Mouse (Mus musculus) limb, embryonic 11.5 days (tissue): Measurements from ENCODE around the gene Lrrc23. TPM values are rescaled to one million over a fixed set of nuclear protein-coding genes. Genes with fewer than 3 reads are reported as not detected.

Experiments
- ATAC-seq: fragments of 200-750 bp; cut with Nextera tagmentation; 2 replicates; pipeline ENCODE4 v1.8.0; 2017; ENCODE audit warnings: low read depth; ENCODE audit not compliant: insufficient number of reproducible peaks, low FRiP score, low TSS enrichment
- DNase-seq: peaks from one replicate; pipeline ENCODE4 v3.0.0-alpha.2; 2015; ENCODE audit warnings: low spot score
- H3K27ac ChIP-seq: fragments of 300-500 bp; sonication (generic); replicated peaks from 2 replicates; pipeline ENCODE4 v1.5.1; 2014; ENCODE audit warnings: low read depth, mild to moderate bottlenecking, low read length
- H3K27me3 ChIP-seq: fragments of 300-500 bp; sonication (generic); 2 replicates; pipeline ENCODE4 v1.6.1; 2014; ENCODE audit warnings: mild to moderate bottlenecking, low read length, mixed read lengths; ENCODE audit not compliant: control insufficient read depth, insufficient read depth
- H3K36me3 ChIP-seq: fragments of 300-500 bp; sonication (generic); 2 replicates; pipeline ENCODE4 v1.6.1; 2014; ENCODE audit warnings: mild to moderate bottlenecking, low read length, moderate library complexity, mixed read lengths; ENCODE audit not compliant: control insufficient read depth, insufficient read depth
- H3K4me1 ChIP-seq: fragments of 300-500 bp; sonication (generic); 2 replicates; pipeline ENCODE4 v1.6.1; 2014; ENCODE audit warnings: low read length, mixed read lengths; ENCODE audit not compliant: control insufficient read depth, insufficient read depth
- H3K4me2 ChIP-seq: fragments of 300-500 bp; sonication (generic); 2 replicates; pipeline ENCODE4 v1.6.1; 2014; ENCODE audit warnings: low read depth, mild to moderate bottlenecking, moderate library complexity; ENCODE audit not compliant: severe bottlenecking
- H3K4me3 ChIP-seq: fragments of 300-500 bp; sonication (generic); 2 replicates; pipeline ENCODE4 v1.5.1; 2014; ENCODE audit warnings: low read depth, low read length
- H3K9ac ChIP-seq: fragments of 300-500 bp; sonication (generic); 2 replicates; pipeline ENCODE4 v1.6.1; 2014; ENCODE audit warnings: mild to moderate bottlenecking, low read length
- H3K9me3 ChIP-seq: fragments of 300-500 bp; sonication (generic); 2 replicates; pipeline ENCODE4 v1.6.1; 2016; ENCODE audit warnings: low read length; ENCODE audit not compliant: control insufficient read depth
- WGBS: fragments of 180-500 bp; shearing (Covaris S2); extraction: QIAGEN DNeasy Blood & Tissue Kit; methylation state at CpG from one replicate; pipeline ENCODE4 v1.1.7; 2014; 5-methylcytosine and 5-hydroxymethylcytosine counted together
- polyA plus RNA-seq: library from polyadenylated mRNA; unstranded; fragments of >200 nt; fragmentation: Nextera tagmentation; extraction: Ambion mirVana; gene quantifications from 2 replicates; pipeline ENCODE4 v1.2.1, GENCODE M21; 2014

Gene Lrrc23
- polyA plus RNA-seq, 1 experiment from 2014 or later = 1.0 TPM

DNA sequence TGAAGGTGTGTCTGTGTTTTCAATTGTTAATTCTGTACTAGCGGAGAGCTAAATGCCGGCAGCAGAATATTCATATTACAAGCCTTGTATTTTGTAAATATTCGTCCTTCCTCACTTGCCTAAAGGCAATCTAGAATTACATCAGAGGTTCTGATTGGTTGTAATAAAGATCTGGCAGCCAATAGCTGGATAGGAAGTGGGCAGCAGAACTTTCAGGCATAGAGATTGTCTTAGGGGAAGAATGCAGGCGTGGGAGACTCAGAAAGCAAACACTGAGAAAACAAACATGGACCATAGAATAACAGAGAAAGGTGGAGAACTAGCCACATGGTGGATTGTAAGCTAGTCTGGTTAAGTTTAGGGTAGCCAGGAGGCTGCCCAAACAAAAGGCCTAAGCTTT is 10.6 kb upstream of the Lrrc23 start:
- no peak overlapping the region for H3K4me2 ChIP-seq
- no peaks in the 10 kb centered on the region for H3K27me3 ChIP-seq
- H3K9ac ChIP-seq = no peak overlapping the region
- H3K36me3 ChIP-seq = no peaks in the 10 kb centered on the region
- H3K4me1 ChIP-seq = no peaks in the 10 kb centered on the region
- no peak overlapping the region for H3K4me3 ChIP-seq
- WGBS = 79% methylated on average over 4 of the region's 4 CpGs
- no peak for DNase-seq
- H3K27ac ChIP-seq = no peak overlapping the region
- no peak for ATAC-seq
- H3K9me3 ChIP-seq = no peaks in the 10 kb centered on the region

DNA sequence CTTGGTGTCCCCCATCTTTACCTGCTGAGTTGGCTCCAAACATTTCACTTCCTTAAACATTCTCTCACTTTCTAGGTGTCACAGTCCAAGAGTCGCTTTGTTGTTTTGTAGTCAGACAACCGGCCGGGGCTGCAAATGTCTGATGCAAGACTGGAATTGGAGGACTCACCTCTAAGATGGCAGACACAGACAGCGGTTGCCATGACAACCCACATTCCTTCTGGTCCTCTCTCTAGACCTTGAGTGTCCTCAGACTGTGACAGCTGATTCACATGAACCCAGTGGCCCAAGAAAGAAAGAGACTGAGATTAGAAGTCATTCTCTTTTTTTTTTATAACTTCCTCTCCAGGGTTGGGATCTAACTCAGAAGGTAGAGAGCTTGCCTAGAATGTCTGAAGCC is 10.0 kb upstream of the Lrrc23 start:
- 83% methylated on average over 4 of the region's 4 CpGs for WGBS

GRCm38 (mm10) chr6:124787722-124788121 is 8.2 kb upstream of the Lrrc23 start:
- Histone ChIP-seq H3K9ac (no peak overlapping the region), H3K36me3 (no peaks in the 10 kb centered on the region), H3K4me2 (no peak overlapping the region), H3K4me3 (no peak overlapping the region), H3K9me3 (no peaks in the 10 kb centered on the region), H3K27me3 (no peaks in the 10 kb centered on the region), H3K27ac (no peak overlapping the region), H3K4me1 (no peaks in the 10 kb centered on the region)
- WGBS = 79% methylated on average over 10 of the region's 10 CpGs
- ATAC-seq (no peak), DNase-seq (no peak)

More for the DNA sequence above, 10.0 kb upstream of the Lrrc23 start:
- Histone ChIP-seq H3K9me3 (no peaks in the 10 kb centered on the region), H3K4me1 (no peaks in the 10 kb centered on the region), H3K27me3 (no peaks in the 10 kb centered on the region), H3K27ac (no peak overlapping the region), H3K4me3 (no peak overlapping the region), H3K4me2 (no peak overlapping the region), H3K9ac (no peak overlapping the region), H3K36me3 (no peaks in the 10 kb centered on the region)
- ATAC-seq (no peak), DNase-seq (no peak)

DNA sequence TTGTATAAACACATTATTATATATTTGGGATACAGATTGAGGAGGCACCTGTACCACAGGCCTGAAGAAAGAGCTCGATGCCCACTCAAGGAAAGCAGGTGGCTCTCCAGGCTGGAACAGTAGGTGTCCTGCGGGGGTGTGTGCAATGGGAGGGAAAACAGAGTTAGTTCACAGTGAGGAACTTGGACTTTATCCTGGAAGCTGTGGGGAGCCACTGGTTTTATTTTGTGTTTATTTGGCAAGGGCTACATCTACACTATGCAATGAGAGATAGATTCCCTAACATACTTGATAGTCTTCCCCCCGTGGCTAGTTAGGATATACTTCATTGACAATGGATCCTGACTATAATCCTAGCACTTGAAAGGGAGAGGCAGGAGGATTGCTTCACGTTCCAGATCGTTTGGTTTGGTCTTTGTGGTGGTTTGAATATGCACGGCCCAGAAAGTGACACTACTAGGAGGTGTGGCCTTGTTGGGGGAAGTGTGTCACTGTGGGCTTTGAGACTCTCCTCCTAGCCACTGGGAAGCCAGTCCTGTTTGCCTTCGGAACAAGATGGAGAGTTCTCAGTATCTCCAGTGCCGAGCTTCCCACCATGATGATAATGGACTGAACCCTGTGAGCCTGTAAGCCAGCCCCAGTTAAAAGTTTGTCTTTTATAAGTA is 7.4 kb upstream of the Lrrc23 start:
- Histone ChIP-seq H3K36me3 (no peaks in the 10 kb centered on the region), H3K9ac (no peak overlapping the region), H3K27ac (no peak overlapping the region), H3K4me2 (no peak overlapping the region), H3K9me3 (no peaks in the 10 kb centered on the region), H3K4me1 (no peaks in the 10 kb centered on the region), H3K27me3 (no peaks in the 10 kb centered on the region), H3K4me3 (no peak overlapping the region)
- no peak for ATAC-seq
- DNase-seq = no peak
- WGBS = 56% methylated on average over 8 of the region's 8 CpGs

GRCm38 (mm10) chr6:124782436-124782835 is 2.9 kb upstream of the Lrrc23 start:
- no peak overlapping the region for H3K27ac ChIP-seq
- no peaks in the 10 kb centered on the region for H3K4me1 ChIP-seq
- 0 out of 2 replicates have a peak, but pooled peaks have one; percentile 31 for ATAC-seq

DNA sequence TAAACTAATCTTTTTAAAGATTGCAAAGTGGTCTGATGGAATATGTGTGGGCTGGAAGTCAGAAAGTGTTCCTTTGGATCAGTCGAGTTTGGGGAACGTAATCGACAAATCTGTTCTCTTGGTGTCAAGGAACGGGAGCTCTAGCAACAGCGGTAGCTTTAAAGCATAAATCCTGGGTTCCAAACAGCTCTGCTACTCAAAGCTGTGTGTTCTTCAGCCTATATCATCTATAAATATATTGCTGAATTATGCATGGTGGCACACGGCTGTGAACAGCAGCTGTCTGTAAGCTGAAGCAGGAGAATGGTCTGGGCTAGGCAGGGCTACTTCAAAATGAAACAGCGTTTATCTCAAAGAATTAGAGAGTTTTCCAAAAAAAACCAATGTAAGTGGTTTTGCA is 1.4 kb upstream of the Lrrc23 start:
- H3K36me3 ChIP-seq = no peaks in the 10 kb centered on the region
- no peak overlapping the region for H3K9ac ChIP-seq
- H3K27me3 ChIP-seq = peaks cover 2% of the 10 kb centered on the region; the same call in 1 of the 2 replicates
- no peak overlapping the region for H3K27ac ChIP-seq
- no peak for DNase-seq
- H3K4me3 ChIP-seq = no peak overlapping the region
- H3K4me2 ChIP-seq = no peak overlapping the region
- WGBS = 88% methylated on average over 7 of the region's 7 CpGs
- no peaks in the 10 kb centered on the region for H3K9me3 ChIP-seq
- H3K4me1 ChIP-seq = no peaks in the 10 kb centered on the region
- ATAC-seq = no peak

More at GRCm38 (mm10) chr6:124782436-124782835, 2.9 kb upstream of the Lrrc23 start:
- DNase-seq = peak; percentile 71
- WGBS = 19% methylated on average over 6 of the region's 6 CpGs
- Histone ChIP-seq H3K27me3 (peaks cover 2% of the 10 kb centered on the region; the same call in 1 of the 2 replicates), H3K4me2 (no peak overlapping the region), H3K9ac (no peak overlapping the region), H3K36me3 (no peaks in the 10 kb centered on the region), H3K4me3 (no peak overlapping the region), H3K9me3 (no peaks in the 10 kb centered on the region)

DNA sequence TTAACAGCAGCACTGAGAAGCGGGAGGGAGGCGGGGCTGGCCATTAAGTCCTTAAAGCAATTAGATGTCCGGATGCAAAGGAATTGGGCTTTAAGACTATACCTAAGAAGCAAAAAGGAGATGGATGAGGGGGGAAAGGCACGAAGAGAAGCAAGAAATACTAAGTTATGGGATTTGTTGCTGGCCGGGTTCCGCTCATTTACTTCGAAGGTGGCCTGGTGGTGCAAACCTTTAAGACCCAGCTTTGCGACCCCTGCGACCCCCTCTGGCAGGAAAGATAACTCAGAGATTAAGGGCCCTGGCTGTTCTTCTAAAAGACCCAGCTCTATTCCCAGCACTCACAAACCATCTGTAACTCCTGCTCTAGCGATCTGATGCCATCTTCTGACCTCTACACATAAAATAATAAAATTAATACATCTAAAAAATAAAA is 473 bp upstream of the Lrrc23 start:
- DNase-seq = no peak
- WGBS = 4% methylated on average over 10 of the region's 10 CpGs

GRCm38 (mm10) chr6:124770511-124770910 is 9.0 kb downstream of the Lrrc23 start:
- Histone ChIP-seq H3K4me2 (peak overlapping the region; percentile 7; the same call in 1 of the 2 replicates), H3K36me3 (no peaks in the 10 kb centered on the region), H3K9ac (0 out of 2 replicates have a peak overlapping the region, but pooled peaks have one; percentile 1), H3K4me3 (no peak overlapping the region), H3K27me3 (peaks cover 25% of the 10 kb centered on the region), H3K4me1 (peaks cover 13% of the 10 kb centered on the region; the same call in 1 of the 2 replicates), H3K27ac (no peak overlapping the region), H3K9me3 (no peaks in the 10 kb centered on the region)
- DNase-seq = no peak
- WGBS = 86% methylated on average over 15 of the region's 15 CpGs
- no peak for ATAC-seq

More for the DNA sequence above, 473 bp upstream of the Lrrc23 start:
- H3K9ac ChIP-seq = 0 out of 2 replicates have a peak overlapping the region, but pooled peaks have one; percentile 28
- no peak for ATAC-seq
- H3K27ac ChIP-seq = no peak overlapping the region
- H3K4me3 ChIP-seq = peak overlapping the region; percentile 32
- H3K27me3 ChIP-seq = peaks cover 2% of the 10 kb centered on the region; the same call in 1 of the 2 replicates
- H3K36me3 ChIP-seq = no peaks in the 10 kb centered on the region
- H3K4me1 ChIP-seq = no peaks in the 10 kb centered on the region
- H3K9me3 ChIP-seq = no peaks in the 10 kb centered on the region
- peak overlapping the region; percentile 55 for H3K4me2 ChIP-seq
